Mouse (Mus musculus): ENCODE results near the gene Gm20604. TPM values are rescaled to one million over a fixed set of nuclear protein-coding genes. Genes with fewer than 3 reads are reported as not detected.
A peak's percentile ranks its signal among the peaks of the same experiment; 100 is the strongest.

The Gm20604 gene
- polyA plus RNA-seq, 1 experiment from 2014 or later, result 48.6 TPM

DNA sequence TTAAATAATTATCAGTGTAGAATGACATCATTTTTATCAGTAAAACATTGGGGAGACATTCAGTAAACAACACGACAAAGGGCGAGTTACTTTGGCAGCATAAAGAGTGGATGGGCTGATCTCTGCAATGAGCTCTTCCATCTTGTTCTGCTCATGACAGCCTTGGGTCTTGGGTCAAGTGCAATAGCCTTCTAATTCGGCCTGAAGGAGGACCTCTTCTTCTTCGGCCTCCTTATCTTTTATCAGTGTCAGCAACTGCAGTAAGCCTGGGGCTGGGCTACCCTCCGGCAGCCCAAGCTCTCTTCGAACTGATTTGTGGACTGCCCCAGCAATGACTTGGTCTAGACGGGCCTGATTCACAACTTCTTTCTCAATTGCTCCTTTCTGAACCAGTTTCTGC lies 16.4 kb downstream of the Gm20604 start:
- Histone ChIP-seq H3K4me2 (peak overlapping the region; percentile 86), H3K27me3 (replicated peaks) (no peaks in the 10 kb centered on the region), H3K9ac (replicated peaks) (peak overlapping the region; percentile 91; the same call in 1 of the 2 replicates), H3K4me1 (peaks cover 28% of the 10 kb centered on the region), H3K4me3 (replicated peaks) (peak overlapping the region; percentile 82; the same call in 1 of the 2 replicates), H3K9me3 (replicated peaks) (no peaks in the 10 kb centered on the region), H3K27ac (replicated peaks) (no peak overlapping the region), H3K36me3 (peaks cover 3% of the 10 kb centered on the region; the same call in 1 of the 2 replicates)
- ATAC-seq (ENCODE audit: low FRiP score), result no peak
- WGBS, result 90% methylated on average over 7 of the region's 7 CpGs

DNA sequence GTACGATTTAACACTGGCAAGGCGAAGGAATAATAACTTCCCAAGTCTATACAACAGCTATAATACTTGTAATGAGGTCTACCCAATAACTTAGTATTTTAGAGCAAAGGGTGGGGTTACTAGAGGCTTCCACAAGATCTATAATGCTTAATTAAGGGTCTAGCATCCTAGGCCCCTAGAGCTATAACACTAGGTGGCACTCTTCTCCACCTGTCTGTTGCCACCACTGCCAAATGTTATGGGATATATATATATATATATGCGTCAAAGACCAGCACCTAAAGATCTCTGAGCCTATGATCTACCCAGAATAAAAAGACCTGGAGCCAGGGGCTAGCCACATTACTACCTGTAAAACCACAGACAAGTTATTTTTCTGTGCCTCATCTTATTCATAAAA lies 18.2 kb downstream of the Gm20604 start:
- Histone ChIP-seq H3K27me3 (replicated peaks) (no peaks in the 10 kb centered on the region), H3K27ac (replicated peaks) (no peak overlapping the region), H3K36me3 (no peaks in the 10 kb centered on the region), H3K4me1 (peaks cover 26% of the 10 kb centered on the region), H3K4me2 (no peak overlapping the region), H3K4me3 (replicated peaks) (no peak overlapping the region), H3K9me3 (replicated peaks) (no peaks in the 10 kb centered on the region), H3K9ac (replicated peaks) (no peak overlapping the region)
- no peak for ATAC-seq (ENCODE audit: low FRiP score)
- 72% methylated on average over 3 of the region's 3 CpGs for WGBS

DNA sequence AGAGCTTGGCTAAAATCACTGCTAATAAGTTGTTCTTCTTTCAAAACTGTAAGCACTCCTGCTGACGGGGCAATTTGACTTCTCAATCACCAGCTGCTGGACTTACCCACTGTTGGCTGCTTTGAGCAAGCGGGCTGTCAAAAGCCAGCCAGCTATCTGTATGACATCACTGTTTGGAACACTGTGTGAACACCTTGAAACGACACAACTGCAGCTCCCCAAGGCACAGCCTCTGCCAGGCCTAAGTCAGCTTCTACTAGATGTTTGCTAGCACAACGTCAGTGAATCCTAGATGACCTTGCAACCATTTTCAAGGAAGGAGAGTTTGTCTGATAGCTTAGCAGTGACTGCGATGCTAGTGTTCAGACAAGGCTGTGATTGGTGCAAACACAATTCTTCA lies 19.4 kb downstream of the Gm20604 start:
- Histone ChIP-seq H3K4me2 (no peak overlapping the region), H3K27ac (replicated peaks) (no peak overlapping the region), H3K4me1 (peaks cover 17% of the 10 kb centered on the region), H3K4me3 (replicated peaks) (no peak overlapping the region), H3K27me3 (replicated peaks) (no peaks in the 10 kb centered on the region), H3K36me3 (no peaks in the 10 kb centered on the region), H3K9ac (replicated peaks) (no peak overlapping the region), H3K9me3 (replicated peaks) (no peaks in the 10 kb centered on the region)
- WGBS, result 87% methylated on average over 5 of the region's 5 CpGs
- no peak for ATAC-seq (ENCODE audit: low FRiP score)

DNA sequence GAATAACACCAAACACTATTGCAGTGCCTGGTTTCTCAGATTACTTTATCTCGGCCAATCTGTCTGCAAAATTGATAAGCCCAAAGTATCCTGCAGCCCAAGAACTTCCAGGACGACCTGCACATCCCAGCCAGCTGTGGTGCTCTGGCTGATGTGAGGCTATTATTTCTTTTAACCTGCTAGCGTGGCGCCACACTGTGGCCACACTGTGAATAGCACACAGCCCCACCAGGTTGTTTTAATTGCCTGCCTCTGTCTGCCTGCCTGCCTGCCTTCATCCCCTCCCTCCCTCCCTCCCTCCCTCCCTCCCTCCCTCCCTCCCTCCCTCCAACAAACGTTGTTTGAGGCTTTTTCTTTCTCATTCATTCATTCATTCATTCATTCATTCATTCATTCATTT lies 25.1 kb downstream of the Gm20604 start:
- Histone ChIP-seq H3K4me3 (replicated peaks) (no peak overlapping the region), H3K27me3 (replicated peaks) (no peaks in the 10 kb centered on the region), H3K36me3 (no peaks in the 10 kb centered on the region), H3K4me1 (peaks cover 24% of the 10 kb centered on the region), H3K9me3 (replicated peaks) (no peaks in the 10 kb centered on the region), H3K4me2 (no peak overlapping the region), H3K27ac (replicated peaks) (no peak overlapping the region), H3K9ac (replicated peaks) (no peak overlapping the region)
- WGBS, result 11% methylated on average over 4 of the region's 5 CpGs
- no peak for ATAC-seq (ENCODE audit: low FRiP score)

DNA sequence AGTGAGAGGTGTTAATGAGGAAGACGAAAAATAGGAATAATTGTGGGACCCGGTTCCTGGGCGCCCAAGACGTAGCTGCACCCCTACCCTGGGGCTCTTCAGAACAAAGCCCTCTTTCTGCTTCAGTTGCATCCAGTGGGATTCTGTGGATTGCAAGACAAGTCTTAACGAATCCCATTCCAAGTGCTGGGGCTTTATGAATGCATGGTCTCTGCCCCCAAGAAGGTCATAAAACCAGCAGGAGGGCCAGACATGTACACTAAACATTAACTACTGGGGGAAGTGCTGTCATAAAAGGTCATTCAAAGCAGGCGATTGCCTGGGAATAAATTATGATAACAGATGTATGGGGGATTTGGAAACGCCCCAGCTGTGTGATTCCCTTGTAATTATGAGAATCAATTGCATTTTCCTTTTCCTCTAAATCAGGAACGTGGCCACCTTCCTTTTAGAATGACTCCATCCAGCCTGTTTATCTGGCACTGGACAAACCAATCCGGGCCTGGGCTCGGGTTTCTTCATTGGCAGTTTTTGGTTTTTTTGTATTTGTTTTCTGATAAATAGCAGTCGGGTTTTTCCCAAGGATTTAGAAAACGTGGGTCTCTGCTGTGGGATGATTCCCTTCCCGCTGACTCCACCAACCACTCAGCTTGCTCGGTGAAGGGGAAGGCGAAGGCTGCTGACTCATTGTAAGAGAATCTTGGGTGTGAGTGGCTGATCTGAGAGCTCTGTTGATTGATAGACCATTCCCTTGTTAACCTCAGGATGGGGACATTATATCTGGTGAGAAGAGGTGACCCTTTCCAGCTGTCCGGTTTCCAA lies 27.5 kb downstream of the Gm20604 start:
- Histone ChIP-seq H3K27me3 (replicated peaks) (no peaks in the 10 kb centered on the region), H3K27ac (replicated peaks) (peak overlapping the region; percentile 90), H3K4me1 (peaks cover 24% of the 10 kb centered on the region), H3K9ac (replicated peaks) (peak overlapping the region; percentile 18; the same call in 1 of the 2 replicates), H3K4me3 (replicated peaks) (peak overlapping the region; percentile 20), H3K4me2 (peak overlapping the region; percentile 57), H3K36me3 (no peaks in the 10 kb centered on the region), H3K9me3 (replicated peaks) (no peaks in the 10 kb centered on the region)
- WGBS, result 7% methylated on average over 16 of the region's 16 CpGs
- ATAC-seq (ENCODE audit: low FRiP score), result peak; percentile 69

DNA sequence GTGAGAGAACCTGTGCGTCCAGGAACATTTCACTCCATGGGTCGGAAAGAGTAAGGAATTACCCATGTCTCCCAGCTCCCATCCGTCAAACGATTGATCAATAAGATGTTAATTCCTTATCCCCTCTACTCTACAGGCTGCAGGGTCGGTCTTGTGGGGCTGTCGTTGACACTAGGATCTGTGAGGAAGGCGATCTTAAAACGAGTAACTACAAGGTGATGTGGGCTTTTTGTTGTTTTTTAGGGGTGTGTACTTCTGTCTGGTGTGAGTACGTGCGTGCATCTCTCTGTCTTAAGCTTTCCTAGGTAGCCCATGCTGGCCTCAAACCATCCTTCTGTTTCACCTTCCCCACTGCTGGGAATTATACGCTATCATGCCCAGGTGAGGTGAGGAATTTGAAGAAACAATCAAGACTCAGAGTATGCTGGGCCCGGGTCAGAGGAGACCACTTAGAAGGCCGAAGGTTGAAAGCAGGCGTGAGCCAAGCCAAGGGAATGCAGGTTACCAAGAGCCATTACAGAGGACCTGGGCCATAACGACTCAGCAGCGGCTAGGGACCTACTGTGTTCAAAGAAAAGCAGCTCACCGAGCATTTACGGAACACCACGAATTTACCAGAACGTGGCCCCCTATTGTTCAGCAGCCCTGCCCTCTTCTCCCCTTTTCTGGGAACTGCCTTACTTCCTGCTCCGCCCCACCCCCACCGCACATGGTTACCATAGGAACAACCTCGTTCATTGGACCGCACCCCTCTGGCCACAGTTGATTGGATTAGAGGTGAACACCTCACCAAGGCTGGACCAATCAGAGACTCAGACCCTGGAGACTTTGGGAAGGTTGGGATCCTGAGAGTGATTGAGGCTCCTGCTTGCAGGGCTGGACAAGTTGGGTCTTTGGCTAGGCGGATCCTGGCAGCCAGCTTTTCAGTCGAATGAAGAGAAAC lies 28.3 kb downstream of the Gm20604 start:
- Histone ChIP-seq H3K4me1 (peaks cover 24% of the 10 kb centered on the region), H3K36me3 (no peaks in the 10 kb centered on the region), H3K4me3 (replicated peaks) (peak overlapping the region; percentile 20), H3K27me3 (replicated peaks) (no peaks in the 10 kb centered on the region), H3K9ac (replicated peaks) (peak overlapping the region; percentile 18; the same call in 1 of the 2 replicates), H3K27ac (replicated peaks) (peak overlapping the region; percentile 90), H3K4me2 (peak overlapping the region; percentile 57), H3K9me3 (replicated peaks) (no peaks in the 10 kb centered on the region)
- 24% methylated on average over 26 of the region's 26 CpGs for WGBS
- ATAC-seq (ENCODE audit: low FRiP score), result peak; percentile 98

DNA sequence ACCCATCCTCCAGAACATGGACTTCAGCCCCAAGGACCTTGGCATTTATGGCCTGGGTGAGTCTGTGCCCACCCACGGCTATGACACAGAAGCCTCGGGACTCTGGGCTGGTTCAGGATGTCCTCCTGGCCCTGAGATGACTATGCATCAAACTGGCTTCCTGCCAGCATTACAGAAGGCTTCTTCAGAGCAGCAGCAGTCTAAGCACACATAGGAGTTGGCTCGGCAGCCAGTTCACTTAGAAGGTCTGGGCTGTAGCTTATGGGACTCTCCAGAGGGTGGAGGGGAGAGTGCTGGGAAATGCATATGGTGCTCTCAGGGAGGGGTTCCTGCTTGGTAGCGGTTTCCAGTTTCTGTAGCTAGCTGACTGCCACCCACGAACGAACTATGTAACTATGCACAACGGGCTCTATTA lies 32.7 kb downstream of the Gm20604 start:
- Histone ChIP-seq H3K36me3 (no peaks in the 10 kb centered on the region), H3K9ac (replicated peaks) (no peak overlapping the region), H3K9me3 (replicated peaks) (no peaks in the 10 kb centered on the region), H3K4me3 (replicated peaks) (no peak overlapping the region), H3K4me1 (peaks cover 12% of the 10 kb centered on the region), H3K27ac (replicated peaks) (no peak overlapping the region), H3K4me2 (no peak overlapping the region), H3K27me3 (replicated peaks) (no peaks in the 10 kb centered on the region)
- ATAC-seq (ENCODE audit: low FRiP score), result no peak
- 84% methylated on average over 7 of the region's 7 CpGs for WGBS

DNA sequence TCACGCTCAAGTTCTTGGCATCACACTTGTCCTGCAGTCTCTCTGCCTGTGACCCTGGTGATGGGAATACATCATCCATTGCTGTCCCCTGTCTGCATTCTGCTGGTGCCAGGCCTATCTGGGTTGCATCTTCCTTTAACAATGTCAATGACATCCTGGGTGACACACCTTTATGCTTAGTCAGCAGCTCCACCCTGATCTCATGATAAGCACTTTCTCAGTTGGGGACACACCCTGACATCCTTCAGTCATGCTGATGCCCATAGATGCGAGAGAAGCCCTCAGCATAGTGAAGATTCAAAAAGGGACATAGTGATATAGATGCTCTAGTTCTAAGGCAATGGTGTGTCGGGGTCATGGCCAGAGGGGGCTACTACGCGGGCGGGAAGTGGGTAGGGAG lies 33.3 kb downstream of the Gm20604 start:
- Histone ChIP-seq H3K36me3 (no peaks in the 10 kb centered on the region), H3K9me3 (replicated peaks) (no peaks in the 10 kb centered on the region), H3K4me2 (no peak overlapping the region), H3K27me3 (replicated peaks) (no peaks in the 10 kb centered on the region), H3K4me1 (peaks cover 6% of the 10 kb centered on the region), H3K4me3 (replicated peaks) (no peak overlapping the region), H3K27ac (replicated peaks) (no peak overlapping the region), H3K9ac (replicated peaks) (no peak overlapping the region)
- WGBS, result 94% methylated on average over 6 of the region's 6 CpGs
- no peak for ATAC-seq (ENCODE audit: low FRiP score)

DNA sequence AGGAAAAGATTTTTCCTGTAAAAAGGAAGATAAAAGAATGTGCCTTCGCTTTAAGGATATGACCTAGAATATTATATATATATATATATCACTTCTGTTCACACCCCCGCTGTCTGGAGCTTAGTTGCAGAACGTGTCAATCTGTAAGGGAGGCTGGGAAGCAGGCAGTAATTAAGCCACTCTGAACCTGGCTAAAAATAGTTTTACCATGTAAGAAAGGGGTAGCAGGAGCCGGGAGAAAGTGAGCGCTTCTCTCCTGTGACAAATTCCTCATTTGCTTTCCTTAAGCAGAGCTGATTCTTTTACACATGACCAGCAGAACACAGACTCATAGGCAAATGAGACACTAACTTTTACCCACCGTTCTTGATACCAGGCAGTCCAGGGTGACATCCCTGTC lies 34.6 kb downstream of the Gm20604 start:
- H3K9ac ChIP-seq (replicated peaks), result no peak overlapping the region
- H3K4me2 ChIP-seq, result no peak overlapping the region
- 78% methylated on average over 6 of the region's 6 CpGs for whole genome bisulfite sequencing
- peaks cover 5% of the 10 kb centered on the region; the same call in 1 of the 2 replicates for H3K4me1 ChIP-seq
- no peaks in the 10 kb centered on the region for H3K36me3 ChIP-seq
- H3K27ac ChIP-seq (replicated peaks), result no peak overlapping the region
- H3K27me3 ChIP-seq (replicated peaks), result no peaks in the 10 kb centered on the region
- H3K4me3 ChIP-seq (replicated peaks), result no peak overlapping the region
- ATAC-seq (ENCODE audit: low FRiP score), result no peak
- H3K9me3 ChIP-seq (replicated peaks), result no peaks in the 10 kb centered on the region

DNA sequence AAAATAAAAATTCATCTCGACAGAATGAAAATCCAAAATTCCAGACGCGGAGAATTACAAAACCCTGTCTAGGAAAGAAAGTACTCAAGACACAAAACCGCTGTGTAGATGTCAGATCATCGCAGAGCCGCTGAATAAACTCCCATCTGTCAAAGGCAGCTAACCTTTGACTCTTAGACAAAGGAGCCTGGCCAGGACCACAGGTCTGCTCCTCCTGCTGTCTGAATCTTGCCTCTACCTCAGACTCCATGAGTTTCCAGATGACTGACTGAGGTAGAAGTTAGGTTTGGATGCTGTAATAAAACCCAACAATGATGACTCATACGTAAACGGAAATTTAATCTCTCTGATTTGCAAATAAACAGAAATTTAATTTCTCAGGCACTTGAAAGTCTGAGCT lies 35.5 kb downstream of the Gm20604 start:
- no peaks in the 10 kb centered on the region for H3K9me3 ChIP-seq (replicated peaks)
- no peaks in the 10 kb centered on the region for H3K36me3 ChIP-seq
- H3K4me3 ChIP-seq (replicated peaks), result no peak overlapping the region
- no peak overlapping the region for H3K4me2 ChIP-seq
- 71% methylated on average over 8 of the region's 8 CpGs for WGBS
- peaks cover 5% of the 10 kb centered on the region; the same call in 1 of the 2 replicates for H3K4me1 ChIP-seq
- no peak for ATAC-seq (ENCODE audit: low FRiP score)
- no peak overlapping the region for H3K27ac ChIP-seq (replicated peaks)
- no peaks in the 10 kb centered on the region for H3K27me3 ChIP-seq (replicated peaks)
- H3K9ac ChIP-seq (replicated peaks), result no peak overlapping the region

DNA sequence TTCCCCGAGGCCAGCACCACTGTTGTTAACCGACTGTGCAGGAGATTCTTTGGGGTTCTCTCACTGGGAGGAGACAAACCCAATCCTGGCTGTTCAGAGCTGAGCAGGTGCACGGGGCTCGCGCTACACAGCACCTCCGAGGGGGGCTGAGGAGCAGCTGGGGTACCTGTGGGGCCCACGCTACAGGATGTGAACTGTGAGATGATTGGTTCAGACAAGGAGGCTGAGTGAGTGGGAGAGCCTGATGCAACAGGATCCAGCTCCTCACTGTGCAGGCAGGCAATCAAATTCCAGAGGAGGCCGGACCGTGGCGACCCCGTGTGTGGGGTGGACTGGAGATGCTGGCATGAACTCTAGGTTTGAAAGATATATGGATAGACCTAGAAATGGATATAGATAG lies 36.0 kb downstream of the Gm20604 start:
- H3K4me1 ChIP-seq, result peaks cover 5% of the 10 kb centered on the region; the same call in 1 of the 2 replicates
- WGBS, result 58% methylated on average over 11 of the region's 11 CpGs
- no peaks in the 10 kb centered on the region for H3K27me3 ChIP-seq (replicated peaks)
- H3K4me3 ChIP-seq (replicated peaks), result no peak overlapping the region
- H3K27ac ChIP-seq (replicated peaks), result no peak overlapping the region
- H3K36me3 ChIP-seq, result no peaks in the 10 kb centered on the region
- no peak overlapping the region for H3K9ac ChIP-seq (replicated peaks)
- no peaks in the 10 kb centered on the region for H3K9me3 ChIP-seq (replicated peaks)
- H3K4me2 ChIP-seq, result no peak overlapping the region
- ATAC-seq (ENCODE audit: low FRiP score), result 0 out of 2 replicates have a peak, but pooled peaks have one; percentile 9
